ENCODE assay signal across 19 mouse cellular contexts in genomic region chr6:30620591-30620990, GRCm38 (mm10). TPM values are rescaled to one million over a fixed set of nuclear protein-coding genes. Genes with fewer than 3 reads are reported as not detected.
A peak's percentile ranks its signal among the peaks of the same experiment; 100 is the strongest.
DNase-seq lines count a peak whose midpoint lies in the region; ATAC-seq and TF ChIP-seq lines count a peak whose summit lies in the region.
"Had no signal": no experiment of that assay in that cellular context is flagged by ENCODE, and none has a peak within 500 bp of the region (broad histone marks: within the 10 kb centered on the region; RNA-seq: fewer than 3 reads in every experiment).

No protein-coding gene starts in this region.

- H3K4me2 ChIP-seq in hindbrain, embryonic 13.5 days, result no peak overlapping the region
- H3K4me2 ChIP-seq in stomach, embryonic 14.5 days (replicated peaks; ENCODE audit: low read depth, low read length), result no peak overlapping the region
- H3K4me2 ChIP-seq in stomach, postnatal 0 days (replicated peaks; ENCODE audit: low read depth), result no peak overlapping the region
- no peak overlapping the region for H3K4me2 ChIP-seq in heart, embryonic 13.5 days
- H3K4me2 ChIP-seq in stomach, embryonic 16.5 days (ENCODE audit: low read depth, low read length), result no peak overlapping the region
- H3K4me2 ChIP-seq: hindbrain, embryonic 14.5 days had no signal

- no peak overlapping the region for H3K9ac ChIP-seq in hindbrain, embryonic 13.5 days
- H3K9ac ChIP-seq in stomach, embryonic 14.5 days (replicated peaks; ENCODE audit: low read depth, low read length), result no peak overlapping the region
- H3K9ac ChIP-seq in stomach, postnatal 0 days (ENCODE audit: low read length), result no peak overlapping the region
- 0 out of 2 replicates have a peak overlapping the region, but pooled peaks have one; percentile 44 for H3K9ac ChIP-seq in heart, embryonic 13.5 days
- H3K9ac ChIP-seq in stomach, embryonic 16.5 days (ENCODE audit: low read length), result no peak overlapping the region
- H3K9ac ChIP-seq: hindbrain, embryonic 14.5 days had no signal

- H3K4me1 ChIP-seq in hindbrain, embryonic 10.5 days (replicated peaks), result peaks cover 59% of the 10 kb centered on the region
- peaks cover 37% of the 10 kb centered on the region for H3K4me1 ChIP-seq in hindbrain, embryonic 13.5 days (replicated peaks)
- peaks cover 27% of the 10 kb centered on the region for H3K4me1 ChIP-seq in stomach, embryonic 14.5 days (ENCODE audit: control insufficient read depth, insufficient read depth, low read length)
- H3K4me1 ChIP-seq in stomach, postnatal 0 days (replicated peaks; ENCODE audit: control insufficient read depth, insufficient read depth), result peaks cover 5% of the 10 kb centered on the region; the same call in 1 of the 2 replicates
- peaks cover 92% of the 10 kb centered on the region for H3K4me1 ChIP-seq in heart, embryonic 13.5 days
- peaks cover 27% of the 10 kb centered on the region for H3K4me1 ChIP-seq in stomach, embryonic 16.5 days (ENCODE audit: control insufficient read depth, insufficient read depth, low read length)

- no peaks in the 10 kb centered on the region for H3K27me3 ChIP-seq in hindbrain, embryonic 10.5 days (ENCODE audit: insufficient read depth, poor library complexity, severe bottlenecking)
- H3K27me3 ChIP-seq in hindbrain, embryonic 13.5 days, result no peaks in the 10 kb centered on the region
- H3K27me3 ChIP-seq in stomach, embryonic 14.5 days (ENCODE audit: control insufficient read depth, insufficient read depth, low read length), result no peaks in the 10 kb centered on the region
- no peaks in the 10 kb centered on the region for H3K27me3 ChIP-seq in stomach, postnatal 0 days (ENCODE audit: control insufficient read depth, insufficient read depth, low read length)
- H3K27me3 ChIP-seq in heart, embryonic 13.5 days (replicated peaks), result no peaks in the 10 kb centered on the region
- H3K27me3 ChIP-seq in stomach, embryonic 16.5 days (ENCODE audit: control insufficient read depth, insufficient read depth, low read length), result no peaks in the 10 kb centered on the region

- no peaks in the 10 kb centered on the region for H3K36me3 ChIP-seq in hindbrain, embryonic 10.5 days
- no peaks in the 10 kb centered on the region for H3K36me3 ChIP-seq in hindbrain, embryonic 13.5 days
- H3K36me3 ChIP-seq in stomach, embryonic 14.5 days (ENCODE audit: control insufficient read depth, insufficient read depth, low read length), result no peaks in the 10 kb centered on the region
- no peaks in the 10 kb centered on the region for H3K36me3 ChIP-seq in stomach, postnatal 0 days (ENCODE audit: control insufficient read depth, insufficient read depth, low read length)
- H3K36me3 ChIP-seq in heart, embryonic 13.5 days, result no peaks in the 10 kb centered on the region
- no peaks in the 10 kb centered on the region for H3K36me3 ChIP-seq in stomach, embryonic 16.5 days (ENCODE audit: control insufficient read depth, insufficient read depth, low read length)

- 82% methylated on average over 4 of the region's 4 CpGs for WGBS in hindbrain, embryonic 10.5 days
- 82% methylated on average over 4 of the region's 4 CpGs for WGBS in hindbrain, embryonic 13.5 days
- 72% methylated on average over 4 of the region's 4 CpGs for WGBS in stomach, embryonic 14.5 days
- 56% methylated on average over 4 of the region's 4 CpGs for WGBS in stomach, postnatal 0 days
- WGBS in heart, embryonic 13.5 days, result 70% methylated on average over 4 of the region's 4 CpGs
- WGBS in stomach, embryonic 16.5 days, result 74% methylated on average over 4 of the region's 4 CpGs

- no peak for DNase-seq in hindbrain, embryonic 10.5 days (ENCODE audit: low spot score)
- DNase-seq in stomach, postnatal 0 days (ENCODE audit: low spot score), result no peak
- DNase-seq in testis, postnatal 14 days (ENCODE audit: low spot score), result no peak
- no peak for DNase-seq in left cerebral cortex, adult 18-20 months (ENCODE audit: low spot score in 2 of 2)
- DNase-seq: cerebellum, adult 11 months; right cerebral cortex, postnatal 25 days had no signal

- no peaks in the 10 kb centered on the region for H3K9me3 ChIP-seq in hindbrain, embryonic 10.5 days
- no peaks in the 10 kb centered on the region for H3K9me3 ChIP-seq in hindbrain, embryonic 13.5 days
- no peaks in the 10 kb centered on the region for H3K9me3 ChIP-seq in stomach, embryonic 14.5 days (ENCODE audit: control insufficient read depth, low read depth, low read length)
- no peaks in the 10 kb centered on the region for H3K9me3 ChIP-seq in stomach, postnatal 0 days (ENCODE audit: control insufficient read depth, low read length)
- H3K9me3 ChIP-seq in heart, embryonic 13.5 days, result no peaks in the 10 kb centered on the region
- H3K9me3 ChIP-seq in stomach, embryonic 16.5 days (replicated peaks; ENCODE audit: control insufficient read depth, low read length), result no peaks in the 10 kb centered on the region

- H3K4me3 ChIP-seq in hindbrain, embryonic 10.5 days, result no peak overlapping the region
- no peak overlapping the region for H3K4me3 ChIP-seq in hindbrain, embryonic 13.5 days
- H3K4me3 ChIP-seq in stomach, embryonic 14.5 days (ENCODE audit: low read depth, low read length), result no peak overlapping the region
- H3K4me3 ChIP-seq in stomach, postnatal 0 days (ENCODE audit: low read depth, low read length), result no peak overlapping the region
- H3K4me3 ChIP-seq in heart, embryonic 13.5 days, result no peak overlapping the region
- no peak overlapping the region for H3K4me3 ChIP-seq in stomach, embryonic 16.5 days (replicated peaks; ENCODE audit: low read length)
- H3K4me3 ChIP-seq: erythroblast, embryonic 14.5 days had no signal

- no peak for TF ChIP-seq CTCF in stomach, postnatal 0 days (IDR thresholded peaks at IDR 0.05; ENCODE audit: low read depth)

- ATAC-seq in hindbrain, embryonic 13.5 days (ENCODE audit: low FRiP score), result no peak
- no peak for ATAC-seq in stomach, embryonic 14.5 days (ENCODE audit: insufficient number of reproducible peaks, insufficient read depth, low FRiP score, low read depth)
- ATAC-seq in stomach, postnatal 0 days (ENCODE audit: low FRiP score, low TSS enrichment), result no peak
- no peak for ATAC-seq in heart, embryonic 13.5 days (ENCODE audit: extremely low read depth, insufficient number of reproducible peaks, low FRiP score, low TSS enrichment)
- no peak for ATAC-seq in stomach, embryonic 16.5 days (ENCODE audit: insufficient read depth, low FRiP score)

- no peak for TF ChIP-seq EP300 in stomach, postnatal 0 days (optimal IDR thresholded peaks at IDR 0.05)

- H3K27ac ChIP-seq in hindbrain, embryonic 10.5 days, result peak overlapping the region; percentile 93
- no peak overlapping the region for H3K27ac ChIP-seq in hindbrain, embryonic 13.5 days
- H3K27ac ChIP-seq in stomach, embryonic 14.5 days (ENCODE audit: low read length), result peak overlapping the region; percentile 61; the same call in 1 of the 2 replicates
- no peak overlapping the region; the same call in 1 of the 2 replicates for H3K27ac ChIP-seq in stomach, postnatal 0 days (replicated peaks)
- H3K27ac ChIP-seq in heart, embryonic 13.5 days (replicated peaks), result peak overlapping the region; percentile 92
- peak overlapping the region; percentile 21; the same call in 1 of the 2 replicates for H3K27ac ChIP-seq in stomach, embryonic 16.5 days (ENCODE audit: low read length)
- H3K27ac ChIP-seq: hindbrain, embryonic 14.5 days; kidney, postnatal 0 days; macrophage had no signal

RNA-seq across cellular contexts. Expression of gene Cpa5, which starts 9.8 kb away (rescaled TPM):
- 0.08 and 0.44 TPM in 2 replicates for polyA plus RNA-seq in hindbrain, embryonic 10.5 days (2016; fragmentation: Nextera tagmentation; extraction: Ambion mirVana)
- polyA plus RNA-seq in hindbrain, embryonic 13.5 days (2015; fragmentation: Nextera tagmentation; extraction: Ambion mirVana), result not detected in 2 replicates
- polyA plus RNA-seq in stomach, embryonic 14.5 days (2014; fragmentation: Nextera tagmentation; extraction: Ambion mirVana), result 0.13 and 0.15 TPM in 2 replicates
- 0.16 and 0.18 TPM in 2 replicates for polyA plus RNA-seq in stomach, postnatal 0 days (2015; fragmentation: Nextera tagmentation; extraction: Ambion mirVana)
- polyA plus RNA-seq in heart, embryonic 13.5 days (2015; fragmentation: Nextera tagmentation; extraction: Ambion mirVana), result 0.90 and 0.97 TPM in 2 replicates
- polyA plus RNA-seq in stomach, embryonic 16.5 days (2015; fragmentation: Nextera tagmentation; extraction: Ambion mirVana), result 0.21 and 0.24 TPM in 2 replicates
- total RNA-seq in left cerebral cortex, adult 18-20 months (2021), result not detected
- total RNA-seq: common myeloid progenitor, adult 5-6 weeks; layer of hippocampus, postnatal 14 days; liver, adult 2 months; MEL; monocyte, adult 5-6 weeks had no signal
- polyA plus RNA-seq: erythroblast, embryonic 14.5 days; liver, adult 2 months; macrophage had no signal

RNA-seq across cellular contexts. Expression of gene Cpa1, which starts 18.4 kb away (rescaled TPM):
- polyA plus RNA-seq in hindbrain, embryonic 10.5 days (2016; fragmentation: Nextera tagmentation; extraction: Ambion mirVana), result 0.14 and 0.16 TPM in 2 replicates
- 0.71 and 1.1 TPM in 2 replicates for polyA plus RNA-seq in hindbrain, embryonic 13.5 days (2015; fragmentation: Nextera tagmentation; extraction: Ambion mirVana)
- polyA plus RNA-seq in stomach, embryonic 14.5 days (2014; fragmentation: Nextera tagmentation; extraction: Ambion mirVana), result 1.5 and 116 TPM in 2 replicates
- polyA plus RNA-seq in stomach, postnatal 0 days (2015; fragmentation: Nextera tagmentation; extraction: Ambion mirVana), result 1.3 and 1.5 TPM in 2 replicates
- polyA plus RNA-seq in heart, embryonic 13.5 days (2015; fragmentation: Nextera tagmentation; extraction: Ambion mirVana), result 2.1 and 3.9 TPM in 2 replicates
- 684 and 706 TPM in 2 replicates for polyA plus RNA-seq in stomach, embryonic 16.5 days (2015; fragmentation: Nextera tagmentation; extraction: Ambion mirVana)
- total RNA-seq in left cerebral cortex, adult 18-20 months (2021), result not detected
- total RNA-seq: common myeloid progenitor, adult 5-6 weeks; layer of hippocampus, postnatal 14 days; MEL; monocyte, adult 5-6 weeks had no signal
- polyA plus RNA-seq: erythroblast, embryonic 14.5 days; macrophage had no signal

RNA-seq across cellular contexts. Expression of gene Cpa4, which starts 52.4 kb away (rescaled TPM):
- 1.4 and 2.5 TPM in 2 replicates for polyA plus RNA-seq in hindbrain, embryonic 10.5 days (2016; fragmentation: Nextera tagmentation; extraction: Ambion mirVana)
- 1.4 and 1.5 TPM in 2 replicates for polyA plus RNA-seq in hindbrain, embryonic 13.5 days (2015; fragmentation: Nextera tagmentation; extraction: Ambion mirVana)
- polyA plus RNA-seq in stomach, embryonic 14.5 days (2014; fragmentation: Nextera tagmentation; extraction: Ambion mirVana), result 0.49 and 0.71 TPM in 2 replicates
- 32.7 and 33.7 TPM in 2 replicates for polyA plus RNA-seq in stomach, postnatal 0 days (2015; fragmentation: Nextera tagmentation; extraction: Ambion mirVana)
- 2.5 and 3.3 TPM in 2 replicates for polyA plus RNA-seq in heart, embryonic 13.5 days (2015; fragmentation: Nextera tagmentation; extraction: Ambion mirVana)
- 1.4 and 1.5 TPM in 2 replicates for polyA plus RNA-seq in stomach, embryonic 16.5 days (2015; fragmentation: Nextera tagmentation; extraction: Ambion mirVana)
- total RNA-seq in left cerebral cortex, adult 18-20 months (2021), result under 1 TPM; 0.19 to 0.21 TPM
- total RNA-seq: common myeloid progenitor, adult 5-6 weeks; layer of hippocampus, postnatal 14 days; liver, adult 2 months; MEL; monocyte, adult 5-6 weeks had no signal
- polyA plus RNA-seq: erythroblast, embryonic 14.5 days; liver, adult 2 months; macrophage had no signal

Comparison
In these comparisons a context has a peak if more than half of its experiments do, and no peak if none do; other contexts are left out.
1. H3K27ac ChIP-seq: peak in hindbrain, embryonic 10.5 days (single experiment), stomach, embryonic 14.5 days (single experiment), heart, embryonic 13.5 days (single experiment) and stomach, embryonic 16.5 days (single experiment); none in hindbrain, embryonic 13.5 days (single experiment) and stomach, postnatal 0 days (single experiment).